Mouse (Mus musculus): ENCODE results near the gene Ear6. TPM values are rescaled to one million over a fixed set of nuclear protein-coding genes. Genes with fewer than 3 reads are reported as not detected.
"Not testable (repeated sequence)": the region's sequence is repeated elsewhere in the genome, so short reads cannot be mapped to it uniquely, and the experiment has no call there.

The Ear6 gene
- polyA plus RNA-seq, 1 experiment = not detected

DNA sequence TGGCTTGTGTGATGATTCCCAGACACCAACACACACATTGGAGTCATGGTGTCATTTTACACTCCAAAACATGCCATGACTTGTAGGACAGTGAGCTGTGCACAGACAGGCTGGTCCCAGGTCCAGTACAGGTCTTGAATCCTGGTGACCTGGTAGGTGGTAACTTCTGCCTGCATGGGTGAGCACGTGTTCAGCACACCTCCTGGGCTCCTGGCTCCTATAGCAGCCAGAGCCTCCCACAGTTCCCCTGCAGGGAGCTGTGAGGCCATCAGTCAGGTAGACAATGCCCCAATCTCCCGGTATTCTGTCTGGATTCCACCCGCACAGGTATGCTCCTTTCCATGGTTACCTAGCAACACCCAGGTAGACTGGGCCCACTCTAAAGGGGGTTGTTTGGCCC lies 6.9 kb upstream of the Ear6 start:
- no peak for TF ChIP-seq CTCF (IDR thresholded peaks at IDR 0.05; ENCODE audit: control insufficient read depth, insufficient read depth, insufficient replicate concordance, low read depth, low read length)
- TF ChIP-seq POLR2A (IDR thresholded peaks at IDR 0.05; ENCODE audit: control insufficient read depth, low read depth, low read length) = no peak
- Histone ChIP-seq H3K36me3 (ENCODE audit: control insufficient read depth, insufficient read depth, low read length) (no peaks in the 10 kb centered on the region), H3K4me3 (ENCODE audit: control insufficient read depth, low read depth, low read length) (no peak overlapping the region), H3K4me1 (ENCODE audit: control insufficient read depth, insufficient read depth, low read length) (peaks cover 3% of the 10 kb centered on the region; the same call in 1 of the 2 replicates), H3K27ac (ENCODE audit: control insufficient read depth, insufficient read depth, low read depth, low read length) (no peak overlapping the region), H3K27me3 (ENCODE audit: control insufficient read depth, insufficient read depth, low read length) (no peaks in the 10 kb centered on the region)

DNA sequence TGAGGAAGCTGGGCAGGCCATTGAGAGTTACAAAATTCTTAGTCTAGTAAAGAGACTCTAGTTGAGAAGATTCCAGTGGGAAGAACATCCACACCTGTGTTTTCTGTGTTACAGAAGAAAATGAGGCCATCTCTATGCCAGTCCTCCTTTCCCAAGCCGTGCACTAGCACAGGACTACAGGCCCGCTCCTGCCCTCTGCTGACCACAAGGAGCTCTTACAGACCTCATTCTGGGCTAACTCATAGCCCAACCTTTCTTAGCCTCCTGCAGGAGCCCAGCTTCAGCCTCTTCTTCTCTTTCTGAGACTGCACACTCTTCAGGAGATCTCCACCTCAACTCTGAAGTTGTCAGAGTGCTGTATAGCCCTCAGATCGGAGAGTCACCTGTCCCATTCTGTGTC lies 2.5 kb upstream of the Ear6 start:
- not testable (repeated sequence) for H3K27me3 ChIP-seq (ENCODE audit: control insufficient read depth, insufficient read depth, low read length); H3K27ac ChIP-seq (ENCODE audit: control insufficient read depth, insufficient read depth, low read depth, low read length); H3K4me1 ChIP-seq (ENCODE audit: control insufficient read depth, insufficient read depth, low read length); H3K4me3 ChIP-seq (ENCODE audit: control insufficient read depth, low read depth, low read length); H3K36me3 ChIP-seq (ENCODE audit: control insufficient read depth, insufficient read depth, low read length)
- peak; percentile 35; the same call in 1 of the 2 replicates for TF ChIP-seq CTCF (IDR thresholded peaks at IDR 0.05; ENCODE audit: control insufficient read depth, insufficient read depth, insufficient replicate concordance, low read depth, low read length)

DNA sequence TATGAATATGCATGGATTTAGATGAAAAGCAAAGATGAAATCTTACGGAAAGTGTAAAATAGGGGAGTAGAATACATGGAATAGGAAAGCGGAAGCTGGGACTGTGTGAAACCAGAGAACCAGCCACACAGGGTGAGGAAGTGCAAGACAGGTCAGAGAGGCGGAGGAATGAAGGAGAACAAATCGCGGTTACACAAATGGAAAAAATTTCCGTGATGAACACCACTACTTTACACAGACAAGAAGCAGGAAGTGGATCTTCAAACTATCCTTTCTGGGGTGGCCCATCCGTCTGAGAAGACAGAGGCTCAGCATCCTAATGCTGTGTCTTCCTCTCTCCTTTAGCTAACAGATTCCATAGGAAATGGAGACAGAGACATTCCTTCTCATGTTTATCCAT lies 1.8 kb downstream of the Ear6 start:
- not testable (repeated sequence) for H3K36me3 ChIP-seq (ENCODE audit: control insufficient read depth, insufficient read depth, low read length); H3K27me3 ChIP-seq (ENCODE audit: control insufficient read depth, insufficient read depth, low read length); H3K4me3 ChIP-seq (ENCODE audit: control insufficient read depth, low read depth, low read length); H3K4me1 ChIP-seq (ENCODE audit: control insufficient read depth, insufficient read depth, low read length); H3K27ac ChIP-seq (ENCODE audit: control insufficient read depth, insufficient read depth, low read depth, low read length)

DNA sequence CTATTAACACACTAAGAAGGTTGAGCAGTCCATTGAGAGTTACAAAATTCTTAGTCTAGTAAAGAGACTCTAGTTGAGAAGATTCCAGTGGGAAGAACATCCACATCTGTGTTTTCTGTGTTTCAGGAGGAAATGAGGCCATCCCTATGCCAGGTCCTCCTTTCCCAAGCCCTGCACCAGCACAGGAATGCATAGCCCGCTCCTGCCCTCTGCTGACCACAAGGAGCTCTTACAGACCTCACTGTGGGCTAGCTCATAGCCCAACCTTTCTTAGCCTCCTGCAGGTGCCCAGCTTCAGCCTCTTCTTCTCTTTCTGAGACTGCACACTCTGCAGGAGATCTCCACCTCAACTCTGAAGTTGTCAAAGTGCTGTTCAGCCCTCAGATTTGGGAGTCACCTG lies 10.1 kb downstream of the Ear6 start:
- H3K36me3 ChIP-seq (ENCODE audit: control insufficient read depth, insufficient read depth, low read length); H3K4me1 ChIP-seq (ENCODE audit: control insufficient read depth, insufficient read depth, low read length); H3K4me3 ChIP-seq (ENCODE audit: control insufficient read depth, low read depth, low read length); H3K27me3 ChIP-seq (ENCODE audit: control insufficient read depth, insufficient read depth, low read length); H3K27ac ChIP-seq (ENCODE audit: control insufficient read depth, insufficient read depth, low read depth, low read length): not testable (repeated sequence)
- peak; percentile 43; the same call in 1 of the 2 replicates for TF ChIP-seq CTCF (IDR thresholded peaks at IDR 0.05; ENCODE audit: control insufficient read depth, insufficient read depth, insufficient replicate concordance, low read depth, low read length)

DNA sequence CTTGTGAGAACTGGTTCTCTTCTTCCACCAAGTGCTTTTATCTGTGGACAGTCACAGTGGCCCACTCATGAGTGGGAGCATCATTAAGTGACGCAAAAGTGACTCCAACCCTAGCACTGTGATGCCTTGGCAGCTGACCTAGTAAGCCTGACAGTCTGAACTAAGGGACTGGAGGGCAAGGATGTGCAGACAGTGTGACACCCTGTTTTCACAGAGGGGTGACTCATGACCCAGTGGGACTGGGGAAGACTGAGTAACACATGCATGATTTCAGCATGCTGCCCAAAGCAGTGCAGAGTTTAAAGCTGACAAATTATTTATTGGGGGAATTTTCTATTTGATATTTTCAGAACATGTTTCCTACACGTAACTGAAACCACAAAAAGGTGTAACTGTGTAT lies 17.3 kb downstream of the Ear6 start:
- Histone ChIP-seq H3K27ac (ENCODE audit: control insufficient read depth, insufficient read depth, low read depth, low read length) (no peak overlapping the region), H3K4me1 (ENCODE audit: control insufficient read depth, insufficient read depth, low read length) (no peaks in the 10 kb centered on the region), H3K36me3 (ENCODE audit: control insufficient read depth, insufficient read depth, low read length) (no peaks in the 10 kb centered on the region), H3K4me3 (ENCODE audit: control insufficient read depth, low read depth, low read length) (no peak overlapping the region), H3K27me3 (ENCODE audit: control insufficient read depth, insufficient read depth, low read length) (no peaks in the 10 kb centered on the region)
- no peak for TF ChIP-seq POLR2A (IDR thresholded peaks at IDR 0.05; ENCODE audit: control insufficient read depth, low read depth, low read length)

DNA sequence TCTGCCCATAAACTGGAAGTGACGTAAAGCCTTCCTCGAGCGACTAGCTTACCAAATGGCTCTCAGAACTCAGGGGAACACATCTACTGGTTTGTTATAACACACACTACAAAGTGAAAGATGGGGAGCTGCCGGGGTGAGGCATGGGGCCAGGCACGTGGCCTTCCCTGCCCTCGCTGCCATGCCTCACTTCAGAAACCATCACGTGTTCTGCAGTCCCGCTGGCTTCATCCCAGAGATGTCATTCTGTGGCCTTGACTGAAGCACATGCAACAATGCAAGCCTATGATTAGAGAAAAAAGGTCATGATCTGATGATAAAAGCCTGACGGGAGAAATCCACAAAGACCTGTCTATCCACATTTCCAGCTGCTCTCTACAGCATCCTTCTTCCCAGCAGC lies 18.2 kb downstream of the Ear6 start:
- H3K27ac ChIP-seq (ENCODE audit: control insufficient read depth, insufficient read depth, low read depth, low read length) = no peak overlapping the region
- no peak overlapping the region for H3K4me3 ChIP-seq (ENCODE audit: control insufficient read depth, low read depth, low read length)
- TF ChIP-seq POLR2A (IDR thresholded peaks at IDR 0.05; ENCODE audit: control insufficient read depth, low read depth, low read length) = no peak
- TF ChIP-seq CTCF (IDR thresholded peaks at IDR 0.05; ENCODE audit: control insufficient read depth, insufficient read depth, insufficient replicate concordance, low read depth, low read length) = no peak
- no peaks in the 10 kb centered on the region for H3K36me3 ChIP-seq (ENCODE audit: control insufficient read depth, insufficient read depth, low read length)
- H3K4me1 ChIP-seq (ENCODE audit: control insufficient read depth, insufficient read depth, low read length) = peaks cover 3% of the 10 kb centered on the region; the same call in 1 of the 2 replicates
- H3K27me3 ChIP-seq (ENCODE audit: control insufficient read depth, insufficient read depth, low read length) = no peaks in the 10 kb centered on the region

DNA sequence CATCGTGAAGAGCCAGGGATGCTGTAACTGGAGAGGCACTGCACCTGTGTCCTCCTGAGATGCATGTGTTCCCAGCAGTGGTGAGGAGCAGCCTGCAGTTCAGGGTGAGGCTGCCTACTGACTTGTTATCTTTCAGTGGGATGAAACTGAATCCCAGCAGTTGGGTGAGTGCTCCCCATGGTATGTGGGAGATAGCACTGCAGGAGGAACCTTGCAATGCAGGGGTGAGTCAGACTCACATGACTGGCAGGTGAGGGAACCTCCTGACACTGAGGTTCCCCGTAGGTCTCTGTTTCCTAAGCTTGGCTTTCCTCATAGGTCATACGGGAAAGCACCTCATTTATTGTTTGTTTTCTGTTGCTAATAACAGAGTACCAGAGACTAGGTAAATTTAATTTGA lies 24.0 kb downstream of the Ear6 start:
- Histone ChIP-seq H3K36me3 (ENCODE audit: control insufficient read depth, insufficient read depth, low read length) (no peaks in the 10 kb centered on the region), H3K27me3 (ENCODE audit: control insufficient read depth, insufficient read depth, low read length) (no peaks in the 10 kb centered on the region), H3K4me1 (ENCODE audit: control insufficient read depth, insufficient read depth, low read length) (peaks cover 5% of the 10 kb centered on the region), H3K27ac (ENCODE audit: control insufficient read depth, insufficient read depth, low read depth, low read length) (no peak overlapping the region), H3K4me3 (ENCODE audit: control insufficient read depth, low read depth, low read length) (peak overlapping the region; percentile 47)
- TF ChIP-seq CTCF (IDR thresholded peaks at IDR 0.05; ENCODE audit: control insufficient read depth, insufficient read depth, insufficient replicate concordance, low read depth, low read length) (no peak), POLR2A (IDR thresholded peaks at IDR 0.05; ENCODE audit: control insufficient read depth, low read depth, low read length) (no peak)

DNA sequence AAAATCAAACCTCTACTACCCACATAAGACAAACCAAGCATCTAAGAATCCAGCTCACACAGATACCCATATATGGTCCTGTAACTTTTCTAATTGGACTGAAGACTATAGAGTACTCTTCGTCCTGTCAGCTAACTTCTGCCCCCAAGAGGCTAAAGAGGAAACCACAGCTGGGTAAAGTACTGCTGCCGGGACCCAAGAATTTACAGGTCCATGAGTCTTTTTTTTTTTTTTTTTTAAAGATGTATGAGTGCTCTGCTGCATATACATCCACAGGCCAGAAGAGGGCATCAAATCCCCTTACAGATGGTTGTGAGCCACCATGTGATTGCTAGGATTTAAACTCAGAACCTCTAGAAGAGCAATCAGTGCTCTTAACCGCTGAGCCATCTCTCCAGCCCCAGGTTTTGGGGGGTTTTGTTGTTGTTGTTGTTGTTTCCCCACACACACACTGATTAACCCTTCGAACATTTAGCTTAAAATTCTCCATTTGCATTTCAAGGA lies 30.1 kb downstream of the Ear6 start:
- Histone ChIP-seq H3K27ac (ENCODE audit: control insufficient read depth, insufficient read depth, low read depth, low read length) (no peak overlapping the region), H3K27me3 (ENCODE audit: control insufficient read depth, insufficient read depth, low read length) (no peaks in the 10 kb centered on the region), H3K36me3 (ENCODE audit: control insufficient read depth, insufficient read depth, low read length) (no peaks in the 10 kb centered on the region), H3K4me3 (ENCODE audit: control insufficient read depth, low read depth, low read length) (no peak overlapping the region), H3K4me1 (ENCODE audit: control insufficient read depth, insufficient read depth, low read length) (peaks cover 3% of the 10 kb centered on the region)
- no peak for TF ChIP-seq CTCF (IDR thresholded peaks at IDR 0.05; ENCODE audit: control insufficient read depth, insufficient read depth, insufficient replicate concordance, low read depth, low read length)
- no peak for TF ChIP-seq POLR2A (IDR thresholded peaks at IDR 0.05; ENCODE audit: control insufficient read depth, low read depth, low read length)

Measured in testis, adult 2 months (tissue).